Mouse (Mus musculus) 3T3-L1 (cell line): ENCODE data around the gene Cenpb.

Experiments used
- DNase-seq: peaks from one replicate; pipeline ENCODE4 v3.0.0-alpha.2; 2015; ENCODE audit warnings: low read depth, low spot score

Gene Cenpb

GRCm38 (mm10) chr2:131200710-131201109 lies 20.8 kb upstream of the Cenpb start:
- DNase-seq, result no peak

- no peak for DNase-seq
Measured at GRCm38 (mm10) chr2:131196606-131197316, 16.9 kb upstream of the Cenpb start.

GRCm38 (mm10) chr2:131191005-131191390 lies 11.1 kb upstream of the Cenpb start:
- DNase-seq, result no peak

GRCm38 (mm10) chr2:131190344-131191004 lies 10.6 kb upstream of the Cenpb start:
- no peak for DNase-seq

- no peak for DNase-seq
Measured at GRCm38 (mm10) chr2:131189521-131190309, 9.8 kb upstream of the Cenpb start.

- no peak for DNase-seq
Measured at GRCm38 (mm10) chr2:131188311-131188710, 8.4 kb upstream of the Cenpb start.

GRCm38 (mm10) chr2:131187602-131187922 lies 7.7 kb upstream of the Cenpb start:
- DNase-seq, result no peak

- peak; percentile 92 for DNase-seq
Measured at GRCm38 (mm10) chr2:131186771-131187601, 7.1 kb upstream of the Cenpb start, which contains the start of the genes Cdc25b and Spef1. Gene Cdc25b (plus strand): TSS chr2:131186949. Gene Spef1 (minus strand): TSS chr2:131187282.

GRCm38 (mm10) chr2:131186343-131186742 lies 6.5 kb upstream of the Cenpb start:
- DNase-seq, result no peak

- peak; percentile 64 for DNase-seq
Measured at GRCm38 (mm10) chr2:131179246-131179886, 501 bp downstream of the Cenpb start.

GRCm38 (mm10) chr2:131178828-131179245 lies 1.0 kb downstream of the Cenpb start:
- no peak for DNase-seq

GRCm38 (mm10) chr2:131177932-131178331 lies 1.9 kb downstream of the Cenpb start:
- DNase-seq, result no peak

GRCm38 (mm10) chr2:131176491-131176890 lies 3.4 kb downstream of the Cenpb start:
- no peak for DNase-seq

GRCm38 (mm10) chr2:131175945-131176309 lies 3.9 kb downstream of the Cenpb start:
- no peak for DNase-seq

- DNase-seq, result no peak
Measured at GRCm38 (mm10) chr2:131175286-131175944, 4.5 kb downstream of the Cenpb start.

GRCm38 (mm10) chr2:131174700-131175099 lies 5.2 kb downstream of the Cenpb start:
- peak; percentile 92 for DNase-seq

GRCm38 (mm10) chr2:131172322-131172721 lies 7.5 kb downstream of the Cenpb start:
- DNase-seq, result no peak

- DNase-seq, result no peak
Measured at GRCm38 (mm10) chr2:131171401-131172104, 8.3 kb downstream of the Cenpb start.

- DNase-seq, result no peak
Measured at GRCm38 (mm10) chr2:131170936-131171335, 8.9 kb downstream of the Cenpb start.

GRCm38 (mm10) chr2:131168914-131169313 lies 11.0 kb downstream of the Cenpb start:
- DNase-seq, result no peak
